Mouse (Mus musculus): Measurements from ENCODE around the gene Tpst2. TPM values are rescaled to one million over a fixed set of nuclear protein-coding genes. Genes with fewer than 3 reads are reported as not detected.
A peak's percentile ranks its signal among the peaks of the same experiment; 100 is the strongest.

Gene Tpst2
- polyA plus RNA-seq (2015; fragmentation: Nextera tagmentation; extraction: Ambion mirVana), result 34.5 and 43.8 TPM in 2 replicates

DNA sequence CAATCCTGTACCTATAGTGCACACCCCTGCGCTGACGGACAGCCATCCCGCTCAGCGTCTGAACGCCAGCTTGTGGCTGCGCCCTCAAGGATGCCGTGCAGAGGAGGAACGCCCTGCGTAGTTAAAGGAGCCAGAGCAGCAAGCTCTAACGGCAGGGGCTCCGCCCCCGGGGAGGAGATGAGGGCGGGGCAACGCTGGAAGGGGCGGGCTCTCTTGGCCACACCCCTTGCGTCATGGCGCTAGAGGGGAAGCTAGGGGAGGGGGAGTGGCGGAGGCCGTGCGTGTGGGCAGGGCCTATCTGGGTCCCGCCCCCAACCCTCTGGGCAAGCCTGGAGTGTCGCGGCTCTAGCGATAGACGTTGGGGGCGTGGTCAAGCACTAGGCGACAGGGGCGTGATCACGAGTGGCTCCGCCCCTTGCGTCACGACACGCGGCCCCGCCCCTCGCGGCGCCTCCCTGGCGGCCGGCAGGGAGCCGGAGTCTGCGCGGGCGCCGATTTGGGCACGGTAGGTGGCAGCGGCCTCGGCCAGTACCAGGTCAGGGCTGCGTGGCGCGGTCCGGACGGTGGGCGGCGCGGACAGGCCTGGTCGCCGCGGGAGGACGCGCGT, at the start of gene Tpst2:
TSS of gene Tpst2 (plus strand) at position 425 of the 607 bp plus-strand sequence.
- Histone ChIP-seq H3K36me3 (replicated peaks) (no peaks in the 10 kb centered on the region), H3K9ac (peak within 1 kb of the TSS; percentile 85), H3K9me3 (replicated peaks) (no peaks in the 10 kb centered on the region), H3K27me3 (peaks cover 3% of the 10 kb centered on the region; the same call in 1 of the 2 replicates), H3K4me3 (replicated peaks) (peak within 1 kb of the TSS; percentile 77), H3K4me1 (replicated peaks) (peaks cover 73% of the 10 kb centered on the region), H3K4me2 (peak within 1 kb of the TSS; percentile 94), H3K27ac (replicated peaks) (peak within 1 kb of the TSS; percentile 84)
- peak; percentile 91 for ATAC-seq (ENCODE audit: insufficient read depth)
- WGBS (ENCODE audit: insufficient replicate concordance), result under 1% methylated on average over 62 of the region's 62 CpGs

DNA sequence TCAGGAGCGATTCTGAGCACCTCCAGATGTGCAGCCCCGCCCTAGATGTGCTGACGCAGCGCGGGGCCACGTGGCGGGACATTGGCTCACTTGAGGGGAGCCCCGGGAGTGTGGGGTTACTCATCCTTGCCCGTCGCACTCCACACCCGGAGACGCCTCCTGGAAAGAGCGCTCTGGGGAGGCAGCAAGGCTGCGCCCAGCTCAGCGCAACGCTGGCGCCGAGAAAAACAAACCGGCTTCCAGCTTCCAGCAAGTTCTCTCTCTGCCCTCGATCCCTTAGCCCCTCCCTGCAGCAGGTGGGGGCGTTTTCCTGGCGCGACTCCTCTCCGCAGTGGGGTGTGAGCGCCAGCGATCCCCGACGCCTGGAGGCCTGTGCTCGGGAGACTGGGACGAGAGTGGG, 49.1 kb upstream of the Tpst2 start:
- WGBS (ENCODE audit: insufficient replicate concordance), result 1% methylated on average over 30 of the region's 30 CpGs
- Histone ChIP-seq H3K4me2 (peak overlapping the region; percentile 15; the same call in 1 of the 2 replicates), H3K4me1 (replicated peaks) (peaks cover 4% of the 10 kb centered on the region; the same call in 1 of the 2 replicates)

DNA sequence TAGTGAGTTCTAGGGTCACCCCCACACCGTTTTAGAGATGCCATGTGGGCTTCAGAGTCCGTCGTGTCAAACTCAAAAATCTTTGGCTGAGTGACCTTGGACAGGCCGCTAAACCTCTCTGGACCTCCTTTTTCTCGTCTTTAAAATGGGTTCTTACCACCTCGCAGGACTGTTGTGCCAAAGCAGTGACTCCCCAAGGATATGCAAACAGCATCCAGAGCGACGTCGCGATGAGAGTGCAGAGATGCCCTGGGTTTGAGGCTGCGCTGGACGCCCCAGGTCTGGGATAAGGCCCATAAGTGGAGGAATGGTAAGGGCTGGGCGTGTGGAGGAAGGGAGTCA, 48.6 kb upstream of the Tpst2 start:
- H3K9ac ChIP-seq, result no peak overlapping the region
- H3K4me2 ChIP-seq, result no peak overlapping the region
- H3K9me3 ChIP-seq (replicated peaks), result no peaks in the 10 kb centered on the region
- peaks cover 4% of the 10 kb centered on the region; the same call in 1 of the 2 replicates for H3K4me1 ChIP-seq (replicated peaks)
- ATAC-seq (ENCODE audit: insufficient read depth), result no peak
- H3K27ac ChIP-seq (replicated peaks), result no peak overlapping the region
- H3K4me3 ChIP-seq (replicated peaks), result no peak overlapping the region
- H3K36me3 ChIP-seq (replicated peaks), result no peaks in the 10 kb centered on the region
- H3K27me3 ChIP-seq, result peaks cover 80% of the 10 kb centered on the region
- 3% methylated on average over 13 of the region's 13 CpGs for WGBS (ENCODE audit: insufficient replicate concordance)

More for the DNA sequence above, 49.1 kb upstream of the Tpst2 start:
- Histone ChIP-seq H3K9me3 (replicated peaks) (no peaks in the 10 kb centered on the region), H3K27ac (replicated peaks) (no peak overlapping the region), H3K9ac (no peak overlapping the region), H3K4me3 (replicated peaks) (0 out of 2 replicates have a peak overlapping the region, but pooled peaks have one; percentile 7), H3K36me3 (replicated peaks) (no peaks in the 10 kb centered on the region), H3K27me3 (peaks cover 80% of the 10 kb centered on the region)
- no peak for ATAC-seq (ENCODE audit: insufficient read depth)

DNA sequence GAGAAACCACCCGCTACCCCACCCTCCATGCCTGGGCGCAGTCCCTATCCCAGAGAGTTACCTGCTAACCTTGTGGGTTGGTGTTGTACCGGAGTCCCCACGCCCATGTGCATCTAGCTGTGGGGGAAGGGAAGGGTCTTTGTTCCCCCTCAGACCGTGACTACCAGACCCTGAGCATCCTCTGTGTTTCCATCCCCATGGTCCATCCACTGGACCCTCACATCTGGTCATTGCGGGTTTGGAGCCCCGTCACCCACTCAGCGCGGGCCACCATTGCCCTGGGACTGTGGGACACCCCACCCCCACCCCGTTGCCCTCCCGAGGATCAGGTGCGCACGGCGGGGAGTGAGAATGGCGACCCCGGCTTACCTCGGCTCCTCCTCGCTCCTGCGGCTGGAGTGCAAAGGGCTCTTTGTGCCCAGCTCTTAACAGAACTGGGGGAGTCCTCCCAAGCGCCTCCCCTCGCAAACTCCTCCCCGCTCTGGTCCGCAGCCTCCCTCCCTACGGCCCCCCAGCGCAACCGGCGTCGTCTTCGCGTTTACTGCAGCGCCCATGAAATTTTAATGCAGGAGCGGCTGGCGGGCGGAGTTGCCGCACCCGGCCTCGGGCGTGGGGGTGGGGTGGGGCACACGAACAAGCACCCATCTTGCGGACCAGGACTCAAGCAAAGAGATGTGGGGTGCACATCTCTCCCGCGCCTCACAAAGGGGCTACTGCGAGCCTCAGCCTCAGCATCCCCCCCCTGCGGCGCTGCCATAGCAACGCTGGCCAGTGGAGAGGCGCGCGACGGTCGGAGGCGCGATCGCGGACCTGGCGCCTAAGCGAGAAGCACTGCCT, 48.0 kb upstream of the Tpst2 start:
- peaks cover 4% of the 10 kb centered on the region; the same call in 1 of the 2 replicates for H3K4me1 ChIP-seq (replicated peaks)
- H3K9me3 ChIP-seq (replicated peaks), result no peaks in the 10 kb centered on the region
- H3K4me2 ChIP-seq, result no peak overlapping the region
- peaks cover 80% of the 10 kb centered on the region for H3K27me3 ChIP-seq
- H3K27ac ChIP-seq (replicated peaks), result no peak overlapping the region
- WGBS (ENCODE audit: insufficient replicate concordance), result 2% methylated on average over 57 of the region's 57 CpGs
- no peak overlapping the region for H3K9ac ChIP-seq
- no peak overlapping the region for H3K4me3 ChIP-seq (replicated peaks)
- no peak for ATAC-seq (ENCODE audit: insufficient read depth)
- no peaks in the 10 kb centered on the region for H3K36me3 ChIP-seq (replicated peaks)

DNA sequence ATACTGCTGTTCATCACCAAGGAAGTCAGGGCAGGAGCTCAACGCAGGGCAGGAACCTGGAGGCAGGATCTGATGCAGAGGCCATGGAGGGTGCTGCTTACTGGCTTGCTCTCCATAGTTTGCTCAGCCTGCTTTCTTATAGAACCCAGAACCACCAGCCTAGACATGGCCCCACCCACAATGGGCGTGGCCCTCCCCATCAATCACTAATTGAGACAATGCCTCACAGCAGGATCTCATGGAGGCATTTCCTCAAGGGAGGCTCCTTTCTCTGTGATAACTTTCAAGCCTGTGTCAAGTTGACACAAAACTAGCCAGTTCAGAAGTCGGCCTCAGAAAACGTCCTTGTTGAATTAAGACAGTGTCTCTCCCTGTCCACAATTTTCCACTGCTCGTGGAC, 40.7 kb upstream of the Tpst2 start:
- peaks cover 4% of the 10 kb centered on the region for H3K4me1 ChIP-seq (replicated peaks)
- 56% methylated on average over 5 of the region's 5 CpGs for WGBS (ENCODE audit: insufficient replicate concordance)
- no peak overlapping the region for H3K4me2 ChIP-seq
- no peak overlapping the region for H3K27ac ChIP-seq (replicated peaks)
- no peaks in the 10 kb centered on the region for H3K9me3 ChIP-seq (replicated peaks)
- no peak overlapping the region for H3K9ac ChIP-seq
- H3K27me3 ChIP-seq, result peaks cover 36% of the 10 kb centered on the region
- no peak for ATAC-seq (ENCODE audit: insufficient read depth)
- no peak overlapping the region for H3K4me3 ChIP-seq (replicated peaks)
- no peaks in the 10 kb centered on the region for H3K36me3 ChIP-seq (replicated peaks)

DNA sequence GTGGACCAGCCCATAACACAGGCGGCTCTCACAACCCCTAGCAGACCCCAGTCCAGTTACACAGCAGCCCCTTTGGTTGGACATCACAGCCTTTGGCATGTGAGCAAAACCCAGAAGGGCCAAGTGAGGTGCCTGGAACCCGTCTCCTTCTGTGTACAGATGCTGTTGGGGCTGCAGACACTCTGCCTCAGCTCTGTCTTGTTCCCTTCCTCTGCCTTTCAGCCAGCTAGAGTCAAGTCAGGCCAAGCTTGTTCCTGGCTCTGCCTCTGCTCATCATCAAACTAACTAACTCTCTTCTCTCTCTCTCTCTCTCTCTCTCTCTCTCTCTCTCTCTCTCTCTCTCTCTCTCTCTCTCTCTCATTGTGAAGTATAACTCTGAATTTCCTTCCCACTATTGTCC, 39.9 kb upstream of the Tpst2 start:
- 45% methylated on average over 2 of the region's 2 CpGs for WGBS (ENCODE audit: insufficient replicate concordance)
- Histone ChIP-seq H3K4me1 (replicated peaks) (peaks cover 12% of the 10 kb centered on the region), H3K36me3 (replicated peaks) (no peaks in the 10 kb centered on the region), H3K9me3 (replicated peaks) (no peaks in the 10 kb centered on the region), H3K4me2 (no peak overlapping the region), H3K9ac (no peak overlapping the region), H3K27ac (replicated peaks) (no peak overlapping the region), H3K27me3 (peaks cover 28% of the 10 kb centered on the region), H3K4me3 (replicated peaks) (no peak overlapping the region)
- ATAC-seq (ENCODE audit: insufficient read depth), result no peak

DNA sequence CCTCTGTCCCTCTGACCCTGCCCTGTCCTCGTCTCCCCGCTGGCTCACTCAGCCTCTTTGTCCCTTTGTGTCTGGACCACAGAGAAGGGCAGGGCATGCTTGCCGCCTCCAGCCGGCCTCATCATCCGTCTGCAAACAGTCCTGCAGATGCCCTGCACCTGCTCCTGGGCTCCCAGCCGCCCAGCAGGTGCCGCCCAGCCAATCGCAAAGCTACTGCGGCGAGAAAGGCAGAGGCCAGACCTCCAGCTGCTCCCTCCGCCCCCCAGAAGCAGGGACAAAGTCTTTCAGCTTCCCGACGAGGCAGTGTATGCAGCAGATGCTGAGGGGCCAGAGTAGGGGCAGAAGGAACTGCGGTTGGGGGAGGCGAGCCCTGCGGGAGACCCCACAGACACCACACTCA, 39.1 kb upstream of the Tpst2 start:
- Histone ChIP-seq H3K27ac (replicated peaks) (no peak overlapping the region), H3K9ac (no peak overlapping the region), H3K27me3 (peaks cover 25% of the 10 kb centered on the region), H3K9me3 (replicated peaks) (no peaks in the 10 kb centered on the region), H3K4me1 (replicated peaks) (peaks cover 20% of the 10 kb centered on the region), H3K4me2 (no peak overlapping the region), H3K4me3 (replicated peaks) (no peak overlapping the region), H3K36me3 (replicated peaks) (no peaks in the 10 kb centered on the region)
- WGBS (ENCODE audit: insufficient replicate concordance), result 11% methylated on average over 16 of the region's 16 CpGs
- ATAC-seq (ENCODE audit: insufficient read depth), result no peak

DNA sequence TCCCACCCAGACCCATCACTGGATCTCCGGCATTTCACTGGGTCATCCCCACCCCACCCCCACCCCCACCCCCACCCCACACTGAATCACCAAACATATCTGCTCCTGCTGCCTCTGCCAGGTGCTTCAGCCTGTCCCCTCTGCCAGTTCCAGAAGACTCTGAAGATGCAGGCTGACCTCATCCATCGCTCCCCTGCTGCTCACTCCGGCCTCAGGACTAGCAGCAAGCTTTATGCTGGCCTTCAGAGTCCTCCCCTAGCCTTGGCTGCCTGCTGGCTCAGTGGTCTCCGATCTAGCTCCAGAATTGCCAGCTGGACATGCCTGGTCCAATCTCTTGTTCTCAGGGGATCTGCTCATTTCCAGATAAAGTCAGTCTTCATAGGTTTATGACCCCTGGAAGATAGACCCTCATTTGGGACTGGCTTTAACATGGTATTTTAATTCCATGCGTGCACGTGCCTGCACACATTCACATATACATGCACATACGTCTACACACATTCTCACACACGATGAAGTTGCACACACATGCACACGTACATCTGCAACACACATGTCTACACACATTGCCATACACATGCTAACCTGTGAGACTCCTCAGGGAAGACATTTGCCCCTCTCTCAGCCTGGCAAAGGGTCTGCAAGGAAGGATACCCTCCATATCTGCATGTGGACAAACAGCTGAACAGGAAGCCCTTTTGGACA, 38.5 kb upstream of the Tpst2 start:
- H3K9me3 ChIP-seq (replicated peaks), result no peaks in the 10 kb centered on the region
- H3K4me1 ChIP-seq (replicated peaks), result peaks cover 26% of the 10 kb centered on the region
- no peaks in the 10 kb centered on the region for H3K36me3 ChIP-seq (replicated peaks)
- H3K9ac ChIP-seq, result no peak overlapping the region
- H3K4me3 ChIP-seq (replicated peaks), result no peak overlapping the region
- H3K27me3 ChIP-seq, result peaks cover 25% of the 10 kb centered on the region
- no peak for ATAC-seq (ENCODE audit: insufficient read depth)
- 59% methylated on average over 9 of the region's 9 CpGs for WGBS (ENCODE audit: insufficient replicate concordance)
- no peak overlapping the region for H3K27ac ChIP-seq (replicated peaks)
- H3K4me2 ChIP-seq, result no peak overlapping the region

DNA sequence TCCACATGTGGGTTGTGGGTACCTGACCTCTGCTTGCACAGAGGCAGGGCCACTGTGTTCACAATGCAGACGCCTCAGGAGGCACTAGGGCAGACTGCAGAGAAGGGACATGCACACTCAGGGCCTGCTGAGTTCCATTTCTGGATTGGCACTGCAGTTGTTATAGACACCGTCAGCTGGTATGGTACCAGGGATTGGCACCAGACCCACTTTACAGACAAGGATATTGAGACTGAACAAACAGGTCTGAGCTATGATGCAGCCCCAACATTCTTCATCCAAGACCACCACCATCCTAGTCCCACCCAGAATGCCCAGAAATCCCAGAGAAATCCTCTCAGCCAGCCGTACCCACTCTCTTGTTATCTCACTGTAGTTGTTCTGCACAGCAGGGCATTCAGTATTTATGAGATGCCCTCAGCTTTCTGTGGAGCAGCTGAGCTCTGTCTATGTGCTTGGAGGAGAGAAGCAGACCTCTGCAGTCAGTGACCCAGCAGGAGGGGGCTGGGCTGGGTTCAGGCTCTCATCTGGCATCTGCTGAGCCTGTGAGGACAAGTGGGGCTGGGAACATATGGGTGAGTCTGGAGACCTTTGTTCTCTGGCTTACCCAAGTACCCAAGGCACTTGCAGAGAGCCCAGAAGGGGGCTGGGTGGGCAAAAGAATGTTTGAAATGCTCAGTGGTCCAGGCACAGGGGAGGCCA, 37.6 kb upstream of the Tpst2 start:
- no peak overlapping the region for H3K4me2 ChIP-seq
- H3K9me3 ChIP-seq (replicated peaks), result no peaks in the 10 kb centered on the region
- H3K4me1 ChIP-seq (replicated peaks), result peaks cover 35% of the 10 kb centered on the region
- no peak for ATAC-seq (ENCODE audit: insufficient read depth)
- peaks cover 25% of the 10 kb centered on the region for H3K27me3 ChIP-seq
- no peak overlapping the region for H3K27ac ChIP-seq (replicated peaks)
- H3K9ac ChIP-seq, result no peak overlapping the region
- no peak overlapping the region for H3K4me3 ChIP-seq (replicated peaks)
- H3K36me3 ChIP-seq (replicated peaks), result no peaks in the 10 kb centered on the region
- 66% methylated on average over 3 of the region's 3 CpGs for WGBS (ENCODE audit: insufficient replicate concordance)

DNA sequence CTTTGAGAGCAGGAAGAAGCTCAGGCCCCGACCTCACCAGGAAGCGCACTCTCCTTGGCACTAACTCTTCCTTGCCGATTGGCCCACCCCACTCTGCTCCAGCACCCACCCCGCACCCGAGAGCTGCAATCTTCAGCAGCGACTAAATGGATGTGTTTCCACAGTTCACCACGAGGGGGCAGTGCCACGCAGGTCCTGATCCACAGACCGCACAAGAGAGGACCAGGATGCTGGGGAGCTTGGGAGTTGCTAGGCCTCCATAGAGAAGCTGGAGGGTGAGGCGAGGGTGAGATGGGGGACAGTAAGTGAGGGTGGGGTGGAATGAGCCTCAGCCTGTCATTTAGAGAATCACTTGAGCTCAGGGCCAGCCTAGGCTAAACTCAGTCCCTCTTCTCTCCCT, 35.7 kb upstream of the Tpst2 start:
- H3K27ac ChIP-seq (replicated peaks), result no peak overlapping the region
- 2% methylated on average over 10 of the region's 10 CpGs for WGBS (ENCODE audit: insufficient replicate concordance)
- peaks cover 21% of the 10 kb centered on the region for H3K27me3 ChIP-seq
- no peaks in the 10 kb centered on the region for H3K36me3 ChIP-seq (replicated peaks)
- no peaks in the 10 kb centered on the region for H3K9me3 ChIP-seq (replicated peaks)
- ATAC-seq (ENCODE audit: insufficient read depth), result peak; percentile 20
- peaks cover 48% of the 10 kb centered on the region for H3K4me1 ChIP-seq (replicated peaks)
- H3K9ac ChIP-seq, result no peak overlapping the region
- peak overlapping the region; percentile 47 for H3K4me2 ChIP-seq
- no peak overlapping the region for H3K4me3 ChIP-seq (replicated peaks)

Measured in liver, embryonic 15.5 days (tissue).